Mouse (Mus musculus): ENCODE measurements around the gene Galnt9. TPM values are rescaled to one million over a fixed set of nuclear protein-coding genes. Genes with fewer than 3 reads are reported as not detected.
A peak's percentile ranks its signal among the peaks of the same experiment; 100 is the strongest.

Galnt9 gene
- polyA plus RNA-seq, 1 experiment from 2014 or later = 5.6 TPM

- no peaks in the 10 kb centered on the region for H3K27me3 ChIP-seq (ENCODE audit: control insufficient read depth, insufficient read depth, low read length)
- no peaks in the 10 kb centered on the region for H3K4me1 ChIP-seq (ENCODE audit: control insufficient read depth, insufficient read depth, low read length)
- no peak for DNase-seq (ENCODE audit: low spot score)
- H3K27ac ChIP-seq (ENCODE audit: low read depth, low read length) = no peak overlapping the region
- WGBS = 79% methylated on average over 3 of the region's 3 CpGs
- H3K36me3 ChIP-seq (ENCODE audit: control insufficient read depth, insufficient read depth, low read length) = no peaks in the 10 kb centered on the region
- no peak overlapping the region for H3K4me3 ChIP-seq (ENCODE audit: low read depth, low read length)
- H3K9me3 ChIP-seq (ENCODE audit: control insufficient read depth, low read length) = no peaks in the 10 kb centered on the region
- ATAC-seq (ENCODE audit: insufficient read depth, low FRiP score, low TSS enrichment) = no peak
- H3K4me2 ChIP-seq (ENCODE audit: low read depth) = no peak overlapping the region
- H3K9ac ChIP-seq (ENCODE audit: low read length) = no peak overlapping the region
Measured at GRCm38 (mm10) chr5:110506856-110507255, 37.3 kb upstream of the Galnt9 start.

GRCm38 (mm10) chr5:110507943-110508342 lies 36.2 kb upstream of the Galnt9 start:
- H3K4me1 ChIP-seq (ENCODE audit: control insufficient read depth, insufficient read depth, low read length) = no peaks in the 10 kb centered on the region
- WGBS = 84% methylated on average over 3 of the region's 3 CpGs
- H3K27ac ChIP-seq (ENCODE audit: low read depth, low read length) = no peak overlapping the region
- DNase-seq (ENCODE audit: low spot score) (no peak), ATAC-seq (ENCODE audit: insufficient read depth, low FRiP score, low TSS enrichment) (no peak)
- H3K9me3 ChIP-seq (ENCODE audit: control insufficient read depth, low read length) = no peaks in the 10 kb centered on the region
- H3K4me2 ChIP-seq (ENCODE audit: low read depth) = no peak overlapping the region
- no peak overlapping the region for H3K9ac ChIP-seq (ENCODE audit: low read length)
- no peaks in the 10 kb centered on the region for H3K27me3 ChIP-seq (ENCODE audit: control insufficient read depth, insufficient read depth, low read length)
- H3K4me3 ChIP-seq (ENCODE audit: low read depth, low read length) = no peak overlapping the region
- no peaks in the 10 kb centered on the region for H3K36me3 ChIP-seq (ENCODE audit: control insufficient read depth, insufficient read depth, low read length)

- no peak overlapping the region for H3K27ac ChIP-seq (ENCODE audit: low read depth, low read length)
- 89% methylated on average over 6 of the region's 6 CpGs for WGBS
Measured at GRCm38 (mm10) chr5:110510357-110510756, 33.8 kb upstream of the Galnt9 start.

GRCm38 (mm10) chr5:110513791-110514190 lies 30.4 kb upstream of the Galnt9 start:
- Histone ChIP-seq H3K9ac (ENCODE audit: low read length) (no peak overlapping the region), H3K9me3 (ENCODE audit: control insufficient read depth, low read length) (no peaks in the 10 kb centered on the region), H3K4me1 (ENCODE audit: control insufficient read depth, insufficient read depth, low read length) (no peaks in the 10 kb centered on the region)

More at GRCm38 (mm10) chr5:110510357-110510756, 33.8 kb upstream of the Galnt9 start:
- H3K36me3 ChIP-seq (ENCODE audit: control insufficient read depth, insufficient read depth, low read length) = no peaks in the 10 kb centered on the region
- H3K27me3 ChIP-seq (ENCODE audit: control insufficient read depth, insufficient read depth, low read length) = no peaks in the 10 kb centered on the region
- H3K9ac ChIP-seq (ENCODE audit: low read length) = no peak overlapping the region
- ATAC-seq (ENCODE audit: insufficient read depth, low FRiP score, low TSS enrichment) = no peak
- DNase-seq (ENCODE audit: low spot score) = no peak
- H3K4me3 ChIP-seq (ENCODE audit: low read depth, low read length) = no peak overlapping the region
- no peaks in the 10 kb centered on the region for H3K4me1 ChIP-seq (ENCODE audit: control insufficient read depth, insufficient read depth, low read length)
- H3K4me2 ChIP-seq (ENCODE audit: low read depth) = no peak overlapping the region
- H3K9me3 ChIP-seq (ENCODE audit: control insufficient read depth, low read length) = no peaks in the 10 kb centered on the region

GRCm38 (mm10) chr5:110514694-110515093 lies 29.5 kb upstream of the Galnt9 start:
- Histone ChIP-seq H3K9ac (ENCODE audit: low read length) (no peak overlapping the region), H3K4me2 (ENCODE audit: low read depth) (no peak overlapping the region), H3K27me3 (ENCODE audit: control insufficient read depth, insufficient read depth, low read length) (no peaks in the 10 kb centered on the region), H3K4me3 (ENCODE audit: low read depth, low read length) (no peak overlapping the region), H3K36me3 (ENCODE audit: control insufficient read depth, insufficient read depth, low read length) (no peaks in the 10 kb centered on the region), H3K9me3 (ENCODE audit: control insufficient read depth, low read length) (no peaks in the 10 kb centered on the region), H3K27ac (ENCODE audit: low read depth, low read length) (no peak overlapping the region), H3K4me1 (ENCODE audit: control insufficient read depth, insufficient read depth, low read length) (no peaks in the 10 kb centered on the region)
- ATAC-seq (ENCODE audit: insufficient read depth, low FRiP score, low TSS enrichment) (no peak), DNase-seq (ENCODE audit: low spot score) (no peak)
- WGBS = 81% methylated on average over 3 of the region's 3 CpGs

More at GRCm38 (mm10) chr5:110513791-110514190, 30.4 kb upstream of the Galnt9 start:
- Histone ChIP-seq H3K27me3 (ENCODE audit: control insufficient read depth, insufficient read depth, low read length) (no peaks in the 10 kb centered on the region), H3K36me3 (ENCODE audit: control insufficient read depth, insufficient read depth, low read length) (no peaks in the 10 kb centered on the region), H3K27ac (ENCODE audit: low read depth, low read length) (no peak overlapping the region), H3K4me2 (ENCODE audit: low read depth) (no peak overlapping the region), H3K4me3 (ENCODE audit: low read depth, low read length) (no peak overlapping the region)
- no peak for ATAC-seq (ENCODE audit: insufficient read depth, low FRiP score, low TSS enrichment)
- WGBS = 78% methylated on average over 4 of the region's 4 CpGs
- no peak for DNase-seq (ENCODE audit: low spot score)

GRCm38 (mm10) chr5:110516390-110516789 lies 27.8 kb upstream of the Galnt9 start:
- no peak overlapping the region for H3K4me2 ChIP-seq (ENCODE audit: low read depth)
- H3K9me3 ChIP-seq (ENCODE audit: control insufficient read depth, low read length) = no peaks in the 10 kb centered on the region
- no peak overlapping the region for H3K27ac ChIP-seq (ENCODE audit: low read depth, low read length)
- H3K27me3 ChIP-seq (ENCODE audit: control insufficient read depth, insufficient read depth, low read length) = no peaks in the 10 kb centered on the region
- H3K4me1 ChIP-seq (ENCODE audit: control insufficient read depth, insufficient read depth, low read length) = no peaks in the 10 kb centered on the region
- no peaks in the 10 kb centered on the region for H3K36me3 ChIP-seq (ENCODE audit: control insufficient read depth, insufficient read depth, low read length)
- WGBS = 86% methylated on average over 4 of the region's 4 CpGs
- no peak overlapping the region for H3K4me3 ChIP-seq (ENCODE audit: low read depth, low read length)
- no peak overlapping the region for H3K9ac ChIP-seq (ENCODE audit: low read length)
- ATAC-seq (ENCODE audit: insufficient read depth, low FRiP score, low TSS enrichment) = no peak
- no peak for DNase-seq (ENCODE audit: low spot score)

- ATAC-seq (ENCODE audit: insufficient read depth, low FRiP score, low TSS enrichment) (no peak), DNase-seq (ENCODE audit: low spot score) (no peak)
- no peak overlapping the region for H3K27ac ChIP-seq (ENCODE audit: low read depth, low read length)
- H3K9me3 ChIP-seq (ENCODE audit: control insufficient read depth, low read length) = no peaks in the 10 kb centered on the region
- H3K27me3 ChIP-seq (ENCODE audit: control insufficient read depth, insufficient read depth, low read length) = no peaks in the 10 kb centered on the region
- no peak overlapping the region for H3K4me3 ChIP-seq (ENCODE audit: low read depth, low read length)
- no peaks in the 10 kb centered on the region for H3K4me1 ChIP-seq (ENCODE audit: control insufficient read depth, insufficient read depth, low read length)
- peak overlapping the region; percentile 19; the same call in 1 of the 2 replicates for H3K4me2 ChIP-seq (ENCODE audit: low read depth)
- 29% methylated on average over 14 of the region's 14 CpGs for WGBS
- H3K9ac ChIP-seq (ENCODE audit: low read length) = no peak overlapping the region
- H3K36me3 ChIP-seq (ENCODE audit: control insufficient read depth, insufficient read depth, low read length) = no peaks in the 10 kb centered on the region
Measured at GRCm38 (mm10) chr5:110518086-110518783, 25.9 kb upstream of the Galnt9 start.

- Histone ChIP-seq H3K4me3 (ENCODE audit: low read depth, low read length) (no peak overlapping the region), H3K9me3 (ENCODE audit: control insufficient read depth, low read length) (no peaks in the 10 kb centered on the region), H3K4me2 (ENCODE audit: low read depth) (no peak overlapping the region), H3K36me3 (ENCODE audit: control insufficient read depth, insufficient read depth, low read length) (no peaks in the 10 kb centered on the region), H3K27ac (ENCODE audit: low read depth, low read length) (no peak overlapping the region), H3K4me1 (ENCODE audit: control insufficient read depth, insufficient read depth, low read length) (no peaks in the 10 kb centered on the region), H3K9ac (ENCODE audit: low read length) (no peak overlapping the region), H3K27me3 (ENCODE audit: control insufficient read depth, insufficient read depth, low read length) (no peaks in the 10 kb centered on the region)
- WGBS = 91% methylated on average over 4 of the region's 4 CpGs
- ATAC-seq (ENCODE audit: insufficient read depth, low FRiP score, low TSS enrichment) (no peak), DNase-seq (ENCODE audit: low spot score) (no peak)
Measured at GRCm38 (mm10) chr5:110520974-110521373, 23.2 kb upstream of the Galnt9 start.

GRCm38 (mm10) chr5:110521822-110522221 lies 22.3 kb upstream of the Galnt9 start:
- no peaks in the 10 kb centered on the region for H3K9me3 ChIP-seq (ENCODE audit: control insufficient read depth, low read length)
- H3K4me3 ChIP-seq (ENCODE audit: low read depth, low read length) = no peak overlapping the region
- H3K36me3 ChIP-seq (ENCODE audit: control insufficient read depth, insufficient read depth, low read length) = no peaks in the 10 kb centered on the region
- H3K27me3 ChIP-seq (ENCODE audit: control insufficient read depth, insufficient read depth, low read length) = no peaks in the 10 kb centered on the region
- no peak for ATAC-seq (ENCODE audit: insufficient read depth, low FRiP score, low TSS enrichment)
- no peak overlapping the region for H3K4me2 ChIP-seq (ENCODE audit: low read depth)
- no peak overlapping the region for H3K27ac ChIP-seq (ENCODE audit: low read depth, low read length)
- H3K9ac ChIP-seq (ENCODE audit: low read length) = no peak overlapping the region
- WGBS = 82% methylated on average over 7 of the region's 7 CpGs
- no peaks in the 10 kb centered on the region for H3K4me1 ChIP-seq (ENCODE audit: control insufficient read depth, insufficient read depth, low read length)
- DNase-seq (ENCODE audit: low spot score) = no peak

Measured in neural tube, embryonic 11.5 days (tissue).